11 mouse cellular contexts compared by ENCODE assay signal in the genomic region with DNA sequence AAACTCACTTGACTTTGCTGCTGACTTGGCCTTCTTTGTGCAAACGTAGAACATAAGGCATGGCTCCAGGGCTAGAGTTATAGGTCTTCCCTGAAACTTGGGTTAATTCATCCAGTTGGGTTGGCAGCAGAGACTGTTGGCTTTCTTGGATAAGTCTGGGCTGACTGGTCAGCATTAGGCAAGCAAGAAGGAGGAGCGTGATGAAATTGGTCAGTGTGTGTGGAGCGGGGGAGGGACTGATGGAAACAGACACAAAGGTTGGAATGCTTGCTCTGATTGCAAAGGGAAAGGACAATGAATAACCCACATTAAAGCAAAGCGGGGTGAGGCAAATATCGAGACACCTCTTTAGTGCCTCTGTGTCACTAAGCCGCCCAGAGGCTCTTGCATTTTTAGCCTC.
DNase-seq lines count a peak whose midpoint lies in the region; ATAC-seq and TF ChIP-seq lines count a peak whose summit lies in the region.
"Had no signal": no experiment of that assay in that cellular context is flagged by ENCODE, and none has a peak within 500 bp of the region (broad histone marks: within the 10 kb centered on the region; RNA-seq: fewer than 3 reads in every experiment).

No protein-coding gene starts in this region.

- H3K9me3 ChIP-seq in kidney, embryonic 14.5 days (ENCODE audit: control insufficient read depth, low read length), result no peaks in the 10 kb centered on the region
- H3K9me3 ChIP-seq in liver, embryonic 14.5 days (ENCODE audit: control insufficient read depth, low read length), result no peaks in the 10 kb centered on the region
- H3K9me3 ChIP-seq: limb, embryonic 13.5 days had no signal

- no peaks in the 10 kb centered on the region for H3K36me3 ChIP-seq in kidney, embryonic 14.5 days (ENCODE audit: control insufficient read depth, insufficient read depth, low read length)
- H3K36me3 ChIP-seq in liver, embryonic 14.5 days (replicated peaks; ENCODE audit: control insufficient read depth, insufficient read depth, low read depth), result no peaks in the 10 kb centered on the region
- H3K36me3 ChIP-seq: limb, embryonic 13.5 days had no signal

- H3K4me3 ChIP-seq in kidney, embryonic 14.5 days (ENCODE audit: low read length), result no peak overlapping the region
- H3K4me3 ChIP-seq in liver, embryonic 14.5 days (ENCODE audit: insufficient read depth in 1 of 2, low read depth in 2 of 2, low read length in 2 of 2), result no peak overlapping the region
- H3K4me3 ChIP-seq: limb, embryonic 13.5 days had no signal

- no peak overlapping the region for H3K4me2 ChIP-seq in kidney, embryonic 14.5 days (replicated peaks; ENCODE audit: low read depth, low read length)
- H3K4me2 ChIP-seq in liver, embryonic 14.5 days (ENCODE audit: low read depth), result no peak overlapping the region
- H3K4me2 ChIP-seq: limb, embryonic 13.5 days had no signal

- H3K27me3 ChIP-seq in kidney, embryonic 14.5 days (ENCODE audit: control insufficient read depth, insufficient read depth, low read length), result no peaks in the 10 kb centered on the region
- H3K27me3 ChIP-seq in liver, embryonic 14.5 days (ENCODE audit: control insufficient read depth, insufficient read depth, low read length), result no peaks in the 10 kb centered on the region
- H3K27me3 ChIP-seq: limb, embryonic 13.5 days had no signal

- WGBS in kidney, embryonic 14.5 days, result 81% methylated on average over 6 of the region's 6 CpGs
- 71% methylated on average over 6 of the region's 6 CpGs for WGBS in liver, embryonic 14.5 days (ENCODE audit: insufficient replicate concordance)

- H3K9ac ChIP-seq in kidney, embryonic 14.5 days (ENCODE audit: low read depth, low read length), result no peak overlapping the region
- H3K9ac ChIP-seq in liver, embryonic 14.5 days (replicated peaks), result no peak overlapping the region
- H3K9ac ChIP-seq: limb, embryonic 13.5 days had no signal

- H3K27ac ChIP-seq in kidney, embryonic 14.5 days (ENCODE audit: low read depth, low read length), result no peak overlapping the region
- no peak overlapping the region for H3K27ac ChIP-seq in liver, embryonic 14.5 days
- H3K27ac ChIP-seq: limb, embryonic 13.5 days had no signal

- TF ChIP-seq CTCF in liver, embryonic 14.5 days (IDR thresholded peaks at IDR 0.05; ENCODE audit: low read depth), result no peak

- ATAC-seq in kidney, embryonic 14.5 days (ENCODE audit: low FRiP score, low TSS enrichment), result no peak
- peak; percentile 28; the same call in 1 of the 2 replicates for ATAC-seq in liver, embryonic 14.5 days (ENCODE audit: insufficient read depth)
- ATAC-seq in megakaryocyte, adult 5-6 weeks (ENCODE audit: poor library complexity, severe bottlenecking), result no peak

- peaks cover 10% of the 10 kb centered on the region for H3K4me1 ChIP-seq in kidney, embryonic 14.5 days (ENCODE audit: control insufficient read depth, insufficient read depth, low read length)
- H3K4me1 ChIP-seq in liver, embryonic 14.5 days (replicated peaks; ENCODE audit: control insufficient read depth in 2 of 2, insufficient read depth in 2 of 2, low read length in 1 of 2), result peaks cover 0 to 14% of the 10 kb centered on the region in 2 experiments; a peak in 2 of 4 replicates

- peak; percentile 73 for DNase-seq in adrenal gland, adult 2 months
- DNase-seq in adrenal gland, postnatal 4 days (ENCODE audit: low spot score in 2 of 2), result no peak
- peak; percentile 21 to 36 for DNase-seq in kidney, adult 8-10 months
- DNase-seq in adrenal gland, postnatal 14 days, result peak; percentile 66
- DNase-seq in liver, embryonic 14.5 days (ENCODE audit: low read depth in 3 of 3, low spot score in 3 of 3), result peak in 1 of 3 experiments; percentile 17
- no peak for DNase-seq in spleen, postnatal 36 days (ENCODE audit: low spot score in 2 of 2)
- DNase-seq: cerebellum, adult 8-10 months; heart, postnatal 4 days had no signal

- no peak for TF ChIP-seq EP300 in liver, embryonic 14.5 days (IDR thresholded peaks at IDR 0.05; ENCODE audit: low read depth)

Comparison
In these comparisons a context has a peak if more than half of its experiments do, and no peak if none do; other contexts are left out.
1. DNase-seq: peak in adrenal gland, adult 2 months (single experiment), kidney, adult 8-10 months (2 of 2) and adrenal gland, postnatal 14 days (single experiment); none in adrenal gland, postnatal 4 days (0 of 2) and spleen, postnatal 36 days (0 of 2).